Mouse (Mus musculus) lung, embryonic 15.5 days (tissue): ENCODE data around the gene Dpysl5. TPM values are rescaled to one million over a fixed set of nuclear protein-coding genes. Genes with fewer than 3 reads are reported as not detected.

Experiments used
- ATAC-seq: fragments of 200-750 bp; cut with Nextera tagmentation; 2 replicates; pipeline ENCODE4 v1.8.0; 2017; ENCODE audit warnings: moderate number of reproducible peaks, borderline replicate concordance; ENCODE audit not compliant: low FRiP score, low TSS enrichment; ENCODE audit errors: extremely low read depth
- H3K27ac ChIP-seq: fragments of 300-500 bp; sonication (generic); 2 replicates; pipeline ENCODE4 v1.5.1; 2015; ENCODE audit warnings: moderate library complexity, mild to moderate bottlenecking, inconsistent platforms
- H3K27me3 ChIP-seq: fragments of 300-500 bp; sonication (generic); 2 replicates; pipeline ENCODE4 v1.6.1; 2015; ENCODE audit warnings: inconsistent platforms
- H3K36me3 ChIP-seq: fragments of 300-500 bp; sonication (generic); 2 replicates; pipeline ENCODE4 v1.6.1; 2015; ENCODE audit warnings: inconsistent platforms
- H3K4me1 ChIP-seq: fragments of 300-500 bp; sonication (generic); 2 replicates; pipeline ENCODE4 v1.6.1; 2015; ENCODE audit warnings: inconsistent platforms
- H3K4me2 ChIP-seq: fragments of 300-500 bp; sonication (generic); 2 replicates; pipeline ENCODE4 v1.6.1; 2015; ENCODE audit warnings: inconsistent platforms, mild to moderate bottlenecking, moderate library complexity
- H3K4me3 ChIP-seq: fragments of 300-500 bp; sonication (generic); 2 replicates; pipeline ENCODE4 v1.5.1; 2015; ENCODE audit warnings: mild to moderate bottlenecking, inconsistent platforms
- H3K9ac ChIP-seq: fragments of 300-500 bp; sonication (generic); 2 replicates; pipeline ENCODE4 v1.6.1; 2015; ENCODE audit warnings: inconsistent platforms
- H3K9me3 ChIP-seq: fragments of 300-500 bp; sonication (generic); 2 replicates; pipeline ENCODE4 v1.6.1; 2016; ENCODE audit warnings: inconsistent platforms
- WGBS: fragments of 180-500 bp; shearing (Covaris S2); methylation state at CpG from one replicate; pipeline ENCODE4 v1.1.7; 2015; 5-methylcytosine and 5-hydroxymethylcytosine counted together
- polyA plus RNA-seq: library from polyadenylated mRNA; unstranded; fragments of >200 nt; fragmentation: Nextera tagmentation; extraction: Ambion mirVana; gene quantifications from 2 replicates; pipeline ENCODE4 v1.2.1, GENCODE M21; 2015

Gene Dpysl5
- polyA plus RNA-seq, 1 experiment from 2014 or later = 5.3 TPM

GRCm38 (mm10) chr5:30839731-30840130 lies 128.4 kb downstream of the Dpysl5 start:
- H3K9me3 ChIP-seq = no peaks in the 10 kb centered on the region
- H3K4me3 ChIP-seq = no peak overlapping the region
- no peak overlapping the region for H3K9ac ChIP-seq
- no peaks in the 10 kb centered on the region for H3K36me3 ChIP-seq
- ATAC-seq = no peak
- H3K27me3 ChIP-seq = no peaks in the 10 kb centered on the region
- H3K27ac ChIP-seq = no peak overlapping the region
- H3K4me2 ChIP-seq = no peak overlapping the region
- H3K4me1 ChIP-seq = no peaks in the 10 kb centered on the region
- WGBS = 67% methylated on average over 2 of the region's 2 CpGs

GRCm38 (mm10) chr5:30841896-30842295 lies 130.5 kb downstream of the Dpysl5 start:
- H3K36me3 ChIP-seq = no peaks in the 10 kb centered on the region
- H3K4me3 ChIP-seq = no peak overlapping the region
- no peak overlapping the region for H3K4me2 ChIP-seq
- ATAC-seq = no peak
- no peaks in the 10 kb centered on the region for H3K27me3 ChIP-seq
- H3K9ac ChIP-seq = no peak overlapping the region
- 43% methylated on average over 3 of the region's 3 CpGs for WGBS
- H3K9me3 ChIP-seq = no peaks in the 10 kb centered on the region
- H3K27ac ChIP-seq = no peak overlapping the region
- H3K4me1 ChIP-seq = no peaks in the 10 kb centered on the region

Other genes with a start within 250 kb of the Dpysl5 start
- 0.81 TPM in 2 replicates for gene Otof, start 249.6 kb upstream of the Dpysl5 start, polyA plus RNA-seq
- gene 1700001C02Rik, start 245.5 kb upstream of the Dpysl5 start, polyA plus RNA-seq = 2.0 and 2.7 TPM in 2 replicates
- gene Cib4, start 165.7 kb upstream of the Dpysl5 start, polyA plus RNA-seq = 0.26 TPM in 1 of 2 replicates, not detected in the other
- gene Kcnk3, start 123.4 kb upstream of the Dpysl5 start, polyA plus RNA-seq = 21.5 and 23.1 TPM in 2 replicates
- gene Slc35f6, start 63.6 kb upstream of the Dpysl5 start, polyA plus RNA-seq = 26.1 and 28.6 TPM in 2 replicates
- 332 and 343 TPM in 2 replicates for gene Cenpa, start 44.8 kb upstream of the Dpysl5 start, polyA plus RNA-seq
- 19.4 and 21.7 TPM in 2 replicates for gene Mapre3, start 103.1 kb downstream of the Dpysl5 start, polyA plus RNA-seq
- gene Tmem214, start 156.4 kb downstream of the Dpysl5 start, polyA plus RNA-seq = 78.4 and 79.8 TPM in 2 replicates
- 20.4 and 21.0 TPM in 2 replicates for gene Agbl5, start 177.1 kb downstream of the Dpysl5 start, polyA plus RNA-seq
- 421 and 449 TPM in 2 replicates for gene Ost4, start 196.2 kb downstream of the Dpysl5 start, polyA plus RNA-seq
- 228 and 233 TPM in 2 replicates for gene Emilin1, start 201.8 kb downstream of the Dpysl5 start, polyA plus RNA-seq
- gene Khk, start 209.9 kb downstream of the Dpysl5 start, polyA plus RNA-seq = 11.8 and 14.6 TPM in 2 replicates
- 2.3 and 2.4 TPM in 2 replicates for gene Cgref1, start 234.0 kb downstream of the Dpysl5 start, polyA plus RNA-seq
- gene Preb, start 248.8 kb downstream of the Dpysl5 start, polyA plus RNA-seq = 135 TPM in 2 replicates